8 mouse cellular contexts compared by ENCODE assay signal in genomic region chr14:102980986-102981385, GRCm38 (mm10). TPM values are rescaled to one million over a fixed set of nuclear protein-coding genes. Genes with fewer than 3 reads are reported as not detected.
DNase-seq lines count a peak whose midpoint lies in the region; ATAC-seq and TF ChIP-seq lines count a peak whose summit lies in the region.

No protein-coding gene starts in this region.

- H3K9ac ChIP-seq in liver, adult 2 months (ENCODE audit: low read depth, low read length), result peak overlapping the region; percentile 85; the same call in 1 of the 2 replicates
- H3K9ac ChIP-seq in heart, postnatal 0 days (replicated peaks; ENCODE audit: low read depth, low read length), result peak overlapping the region; percentile 67

- no peak for TF ChIP-seq EP300 in heart, postnatal 0 days (IDR thresholded peaks at IDR 0.05; ENCODE audit: low read depth)

- H3K9me3 ChIP-seq in heart, postnatal 0 days (replicated peaks; ENCODE audit: control insufficient read depth, low read length), result no peaks in the 10 kb centered on the region

- H3K27ac ChIP-seq in liver, adult 2 months (replicated peaks; ENCODE audit: insufficient read depth, low read depth, low read length), result no peak overlapping the region
- H3K27ac ChIP-seq in heart, postnatal 0 days (ENCODE audit: low read depth), result peak overlapping the region; percentile 89
- peak overlapping the region; percentile 82 for H3K27ac ChIP-seq in macrophage

- no peak for TF ChIP-seq CTCF in liver, adult 2 months (IDR thresholded peaks at IDR 0.05; ENCODE audit: low read depth, low read length)
- TF ChIP-seq CTCF in heart, postnatal 0 days (IDR thresholded peaks at IDR 0.05; ENCODE audit: low read depth), result no peak

- 4% methylated on average over 14 of the region's 14 CpGs for WGBS in liver, adult 2 months
- 5% methylated on average over 14 of the region's 14 CpGs for WGBS in heart, postnatal 0 days
- 3% methylated on average over 14 of the region's 14 CpGs for WGBS in macrophage (ENCODE audit: missing documents)

- H3K27me3 ChIP-seq in liver, adult 2 months (ENCODE audit: control insufficient read depth, insufficient read depth, low read length), result no peaks in the 10 kb centered on the region
- H3K27me3 ChIP-seq in heart, postnatal 0 days (ENCODE audit: control insufficient read depth, insufficient read depth, low read length), result no peaks in the 10 kb centered on the region

- DNase-seq in liver, adult 2 months (ENCODE audit: extremely low read depth, low read depth, low spot score), result no peak
- no peak for DNase-seq in liver
- peak; percentile 25 for DNase-seq in embryo, embryonic 10.5 days (ENCODE audit: low spot score)
- DNase-seq in heart, postnatal 0 days (ENCODE audit: low spot score), result no peak
- no peak for DNase-seq in adrenal gland, adult (ENCODE audit: inconsistent age in 2 of 2, low spot score in 1 of 2)
- no peak for DNase-seq in frontal cortex, postnatal 14 days (ENCODE audit: low spot score in 2 of 2)
- no peak for DNase-seq in adrenal gland, adult 8-10 months

- H3K4me1 ChIP-seq in liver, adult 2 months (ENCODE audit: control insufficient read depth, insufficient read depth, low read length), result peaks cover 3% of the 10 kb centered on the region; the same call in 1 of the 2 replicates
- peaks cover 4% of the 10 kb centered on the region; the same call in 1 of the 2 replicates for H3K4me1 ChIP-seq in heart, postnatal 0 days (ENCODE audit: control insufficient read depth, insufficient read depth)

- peak overlapping the region; percentile 73 for H3K4me3 ChIP-seq in liver, adult 2 months (ENCODE audit: insufficient read depth, low read depth, low read length)
- peak overlapping the region; percentile 59 for H3K4me3 ChIP-seq in heart, postnatal 0 days (ENCODE audit: low read depth, low read length)
- peak overlapping the region; percentile 91 for H3K4me3 ChIP-seq in macrophage (ENCODE audit: inconsistent target)

- TF ChIP-seq POLR2A in liver, adult 2 months (IDR thresholded peaks at IDR 0.05; ENCODE audit: extremely low read depth, insufficient read depth, low read length), result no peak

- H3K4me2 ChIP-seq in heart, postnatal 0 days (ENCODE audit: low read depth, low read length), result peak overlapping the region; percentile 96

- ATAC-seq in heart, postnatal 0 days (ENCODE audit: insufficient read depth, low read depth), result no peak

- no peaks in the 10 kb centered on the region for H3K36me3 ChIP-seq in liver, adult 2 months (ENCODE audit: control insufficient read depth, insufficient read depth, low read length)
- no peaks in the 10 kb centered on the region for H3K36me3 ChIP-seq in heart, postnatal 0 days (replicated peaks; ENCODE audit: control insufficient read depth, insufficient read depth, low read length)
- no peaks in the 10 kb centered on the region; the same call in 1 of the 2 replicates for H3K36me3 ChIP-seq in macrophage (ENCODE audit: inconsistent target)

- no peaks in the 10 kb centered on the region for H3K79me2 ChIP-seq in liver, adult 2 months (ENCODE audit: control insufficient read depth, insufficient read depth, low read length)
- H3K79me2 ChIP-seq in macrophage (ENCODE audit: inconsistent target), result peaks cover 42% of the 10 kb centered on the region

RNA-seq across cellular contexts. Expression of gene Kctd12, which starts 1.5 kb away (rescaled TPM):
- total RNA-seq in liver, adult 2 months (2014; rRNA removed), result 7.2 and 10.4 TPM in 2 replicates
- 3.1 and 3.8 TPM in 2 replicates for polyA plus RNA-seq in liver, adult 2 months (2012; rRNA removed)
- 28.2 and 32.3 TPM in 2 replicates for total RNA-seq in heart, postnatal 0 days (2014; rRNA removed; ENCODE audit: low replicate concordance)
- polyA plus RNA-seq in heart, postnatal 0 days (2015; fragmentation: Nextera tagmentation; extraction: Ambion mirVana), result 4.6 and 6.4 TPM in 2 replicates
- 1,000 to 10,000 TPM in 3 of 26 experiments, 100 to 1,000 TPM in 21, 10 to 100 TPM in 2; 91.3 to 2,709 (median 319) TPM for total RNA-seq in macrophage (2018; cell fraction: chromatin; rRNA removed)
- total RNA-seq in macrophage (2018; cell fraction: cytosol; rRNA removed), result 1,000 to 10,000 TPM in 5 of 26 experiments, 100 to 1,000 TPM in 21; 179 to 1,886 (median 305) TPM
- total RNA-seq in macrophage (2018; cell fraction: nucleus; rRNA removed), result 1,000 to 10,000 TPM in 8 of 26 experiments, 100 to 1,000 TPM in 18; 196 to 3,512 (median 542) TPM
- polyA plus RNA-seq in macrophage (2018), result 84.3 to 203 TPM (median 151 TPM) in 3 replicates
- 10 to 100 TPM; 26.3 to 37.8 (median 34.1) TPM for total RNA-seq in adrenal gland, adult 8-10 months (2022)
